Mouse (Mus musculus) ES-Bruce4 (cell line): ENCODE results near the gene Nobox.

ENCODE experiments used
- CTCF ChIP-seq: IDR thresholded peaks from one replicate; pipeline ENCODE4 v1.8.1; 2011; ENCODE audit warnings: low read depth, low read length
- EP300 ChIP-seq: IDR thresholded peaks from 2 replicates; pipeline ENCODE4 v1.6.1; 2011; ENCODE audit warnings: low read depth, low read length; ENCODE audit not compliant: insufficient read depth

- no peak for TF ChIP-seq CTCF
- no peak for TF ChIP-seq EP300
These were observed 33.0 kb upstream of the Nobox start for GRCm38 (mm10) chr6:43342386-43342785.
